Mouse (Mus musculus): Measurements from ENCODE around the gene Cnot6l. TPM values are rescaled to one million over a fixed set of nuclear protein-coding genes. Genes with fewer than 3 reads are reported as not detected.

The Cnot6l gene
- polyA plus RNA-seq, 1 experiment: 11.9 TPM

GRCm38 (mm10) chr5:96170443-96170842 lies 6.5 kb upstream of the Cnot6l start:
- H3K4me1 ChIP-seq (ENCODE audit: control insufficient read depth, insufficient read depth, low read length): no peaks in the 10 kb centered on the region
- TF ChIP-seq POLR2A (IDR thresholded peaks at IDR 0.05; ENCODE audit: borderline replicate concordance, control insufficient read depth, low read depth, low read length) (no peak), CTCF (IDR thresholded peaks at IDR 0.05; ENCODE audit: control insufficient read depth, insufficient read depth, low read length) (no peak)
- H3K4me3 ChIP-seq (replicated peaks; ENCODE audit: control insufficient read depth, low read depth, low read length): no peak overlapping the region
- H3K27ac ChIP-seq (ENCODE audit: control insufficient read depth, insufficient read depth, low read depth, low read length, poor library complexity): no peak overlapping the region
- WGBS: 69% methylated on average over 3 of the region's 3 CpGs

GRCm38 (mm10) chr5:96166761-96167160 lies 2.8 kb upstream of the Cnot6l start:
- TF ChIP-seq POLR2A (IDR thresholded peaks at IDR 0.05; ENCODE audit: borderline replicate concordance, control insufficient read depth, low read depth, low read length) (no peak), CTCF (IDR thresholded peaks at IDR 0.05; ENCODE audit: control insufficient read depth, insufficient read depth, low read length) (no peak)
- 81% methylated on average over 2 of the region's 2 CpGs for WGBS
- H3K4me3 ChIP-seq (replicated peaks; ENCODE audit: control insufficient read depth, low read depth, low read length): no peak overlapping the region
- no peak overlapping the region for H3K27ac ChIP-seq (ENCODE audit: control insufficient read depth, insufficient read depth, low read depth, low read length, poor library complexity)
- no peaks in the 10 kb centered on the region; the same call in 1 of the 2 replicates for H3K4me1 ChIP-seq (ENCODE audit: control insufficient read depth, insufficient read depth, low read length)

GRCm38 (mm10) chr5:96163396-96164020 lies 463 bp downstream of the Cnot6l start:
- peak overlapping the region; percentile 93 for H3K27ac ChIP-seq (ENCODE audit: control insufficient read depth, insufficient read depth, low read depth, low read length, poor library complexity)
- 0% methylated on average over 1 of the region's 1 CpGs for WGBS
- no peak for TF ChIP-seq CTCF (IDR thresholded peaks at IDR 0.05; ENCODE audit: control insufficient read depth, insufficient read depth, low read length)
- no peak for TF ChIP-seq POLR2A (IDR thresholded peaks at IDR 0.05; ENCODE audit: borderline replicate concordance, control insufficient read depth, low read depth, low read length)
- H3K4me1 ChIP-seq (ENCODE audit: control insufficient read depth, insufficient read depth, low read length): no peaks in the 10 kb centered on the region; the same call in 1 of the 2 replicates
- H3K4me3 ChIP-seq (replicated peaks; ENCODE audit: control insufficient read depth, low read depth, low read length): peak overlapping the region; percentile 61

- TF ChIP-seq POLR2A (IDR thresholded peaks at IDR 0.05; ENCODE audit: borderline replicate concordance, control insufficient read depth, low read depth, low read length) (peak; percentile 64; the same call in 1 of the 2 replicates), CTCF (IDR thresholded peaks at IDR 0.05; ENCODE audit: control insufficient read depth, insufficient read depth, low read length) (no peak)
- peak overlapping the region; percentile 95 for H3K4me3 ChIP-seq (replicated peaks; ENCODE audit: control insufficient read depth, low read depth, low read length)
- under 1% methylated on average over 56 of the region's 56 CpGs for WGBS
Observed at GRCm38 (mm10) chr5:96162399-96163331, 1.3 kb downstream of the Cnot6l start.

GRCm38 (mm10) chr5:96161578-96162398 lies 2.2 kb downstream of the Cnot6l start:
- TF ChIP-seq POLR2A (IDR thresholded peaks at IDR 0.05; ENCODE audit: borderline replicate concordance, control insufficient read depth, low read depth, low read length): peak; percentile 33; the same call in 1 of the 2 replicates
- TF ChIP-seq CTCF (IDR thresholded peaks at IDR 0.05; ENCODE audit: control insufficient read depth, insufficient read depth, low read length): no peak
- H3K4me1 ChIP-seq (ENCODE audit: control insufficient read depth, insufficient read depth, low read length): no peaks in the 10 kb centered on the region; the same call in 1 of the 2 replicates
- H3K4me3 ChIP-seq (replicated peaks; ENCODE audit: control insufficient read depth, low read depth, low read length): peak overlapping the region; percentile 95
- 2% methylated on average over 104 of the region's 114 CpGs for WGBS
- H3K27ac ChIP-seq (ENCODE audit: control insufficient read depth, insufficient read depth, low read depth, low read length, poor library complexity): peak overlapping the region; percentile 98

More at GRCm38 (mm10) chr5:96162399-96163331, 1.3 kb downstream of the Cnot6l start:
- peak overlapping the region; percentile 98 for H3K27ac ChIP-seq (ENCODE audit: control insufficient read depth, insufficient read depth, low read depth, low read length, poor library complexity)
- no peaks in the 10 kb centered on the region; the same call in 1 of the 2 replicates for H3K4me1 ChIP-seq (ENCODE audit: control insufficient read depth, insufficient read depth, low read length)

GRCm38 (mm10) chr5:96161263-96161577 lies 2.8 kb downstream of the Cnot6l start:
- peak overlapping the region; percentile 98 for H3K27ac ChIP-seq (ENCODE audit: control insufficient read depth, insufficient read depth, low read depth, low read length, poor library complexity)
- WGBS: under 1% methylated on average over 43 of the region's 45 CpGs
- no peaks in the 10 kb centered on the region; the same call in 1 of the 2 replicates for H3K4me1 ChIP-seq (ENCODE audit: control insufficient read depth, insufficient read depth, low read length)
- peak overlapping the region; percentile 89 for H3K4me3 ChIP-seq (replicated peaks; ENCODE audit: control insufficient read depth, low read depth, low read length)
- TF ChIP-seq CTCF (IDR thresholded peaks at IDR 0.05; ENCODE audit: control insufficient read depth, insufficient read depth, low read length): no peak
- no peak for TF ChIP-seq POLR2A (IDR thresholded peaks at IDR 0.05; ENCODE audit: borderline replicate concordance, control insufficient read depth, low read depth, low read length)

- H3K27ac ChIP-seq (ENCODE audit: control insufficient read depth, insufficient read depth, low read depth, low read length, poor library complexity): peak overlapping the region; percentile 98
- H3K4me1 ChIP-seq (ENCODE audit: control insufficient read depth, insufficient read depth, low read length): no peaks in the 10 kb centered on the region; the same call in 1 of the 2 replicates
- under 1% methylated on average over 50 of the region's 50 CpGs for WGBS
- peak overlapping the region; percentile 89 for H3K4me3 ChIP-seq (replicated peaks; ENCODE audit: control insufficient read depth, low read depth, low read length)
- TF ChIP-seq POLR2A (IDR thresholded peaks at IDR 0.05; ENCODE audit: borderline replicate concordance, control insufficient read depth, low read depth, low read length): 0 out of 2 replicates have a peak, but pooled peaks have one; percentile 6
- peak; percentile 0; the same call in 1 of the 2 replicates for TF ChIP-seq CTCF (IDR thresholded peaks at IDR 0.05; ENCODE audit: control insufficient read depth, insufficient read depth, low read length)
Observed at GRCm38 (mm10) chr5:96160467-96161262, 3.3 kb downstream of the Cnot6l start.
